9 mouse cellular contexts compared by ENCODE assay signal in the genomic region with DNA sequence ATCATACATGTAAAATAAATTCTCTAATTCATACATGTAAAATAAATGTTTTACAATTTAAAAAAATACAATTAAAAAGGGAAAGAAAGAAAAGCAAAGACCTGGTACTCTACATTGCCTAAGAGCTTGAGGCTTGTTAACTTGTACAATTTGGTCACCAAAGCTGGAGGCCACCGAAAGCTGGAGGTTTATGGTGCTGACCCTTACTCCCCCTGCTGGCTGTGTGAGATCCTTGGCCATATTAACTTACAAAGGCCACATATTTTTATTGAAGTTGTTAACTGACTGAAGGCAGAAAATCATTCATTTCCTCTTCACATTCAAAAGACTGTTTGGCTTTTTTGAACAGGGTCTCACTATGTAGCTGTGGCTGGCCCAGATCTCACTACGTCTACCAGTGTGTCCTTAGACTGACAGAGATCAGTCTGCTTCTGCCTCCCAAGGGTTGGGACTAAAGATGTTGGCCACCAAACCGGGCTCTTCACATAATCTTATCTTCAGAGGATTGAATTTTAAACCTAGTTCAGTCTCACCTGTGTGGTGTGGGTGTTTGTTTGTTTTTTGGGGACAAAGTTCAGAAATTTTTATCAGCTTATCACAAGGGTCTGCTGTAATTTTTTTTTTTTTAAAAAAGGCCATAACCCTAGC. TPM values are rescaled to one million over a fixed set of nuclear protein-coding genes. Genes with fewer than 3 reads are reported as not detected.
DNase-seq lines count a peak whose midpoint lies in the region; ATAC-seq and TF ChIP-seq lines count a peak whose summit lies in the region.
"Had no signal": no experiment of that assay in that cellular context is flagged by ENCODE, and none has a peak within 500 bp of the region (broad histone marks: within the 10 kb centered on the region; RNA-seq: fewer than 3 reads in every experiment).

No protein-coding gene starts in this region.

- H3K4me1 ChIP-seq in forebrain, embryonic 11.5 days (replicated peaks; ENCODE audit: control insufficient read depth, insufficient read depth, low read length) = no peaks in the 10 kb centered on the region
- H3K4me1 ChIP-seq in forebrain, embryonic 13.5 days = peaks cover 18% of the 10 kb centered on the region
- peaks cover 39% of the 10 kb centered on the region for H3K4me1 ChIP-seq in limb, embryonic 10.5 days
- H3K4me1 ChIP-seq in spleen, adult 2 months (ENCODE audit: control insufficient read depth, insufficient read depth, insufficient read length) = no peaks in the 10 kb centered on the region; the same call in 1 of the 2 replicates

- H3K9me3 ChIP-seq in forebrain, embryonic 11.5 days (ENCODE audit: control insufficient read depth, low read length) = no peaks in the 10 kb centered on the region
- no peaks in the 10 kb centered on the region for H3K9me3 ChIP-seq in forebrain, embryonic 13.5 days (replicated peaks)
- no peaks in the 10 kb centered on the region for H3K9me3 ChIP-seq in limb, embryonic 10.5 days (replicated peaks)
- H3K9me3 ChIP-seq: limb, embryonic 13.5 days had no signal

- no peak for ATAC-seq in forebrain, embryonic 11.5 days (replicated peaks; ENCODE audit: low FRiP score)
- ATAC-seq in forebrain, embryonic 13.5 days = no peak

- TF ChIP-seq POLR2A in spleen, adult 2 months (IDR thresholded peaks at IDR 0.05; ENCODE audit: low read depth, low read length) = no peak

- peak; percentile 38; the same call in 1 of the 2 replicates for TF ChIP-seq CTCF in spleen, adult 2 months (IDR thresholded peaks at IDR 0.05; ENCODE audit: extremely low read depth, insufficient read depth, insufficient read length, insufficient replicate concordance)

- no peak overlapping the region for H3K27ac ChIP-seq in forebrain, embryonic 11.5 days (ENCODE audit: low read depth, low read length)
- H3K27ac ChIP-seq in forebrain, embryonic 13.5 days = no peak overlapping the region
- H3K27ac ChIP-seq in limb, embryonic 10.5 days = no peak overlapping the region
- H3K27ac ChIP-seq in spleen, adult 2 months (ENCODE audit: insufficient read depth, low read length) = no peak overlapping the region

- no peak overlapping the region for H3K4me2 ChIP-seq in forebrain, embryonic 11.5 days (ENCODE audit: low read depth, low read length, severe bottlenecking)
- H3K4me2 ChIP-seq in forebrain, embryonic 13.5 days = no peak overlapping the region
- H3K4me2 ChIP-seq: limb, embryonic 13.5 days had no signal

- H3K9ac ChIP-seq in forebrain, embryonic 11.5 days (ENCODE audit: low read length) = no peak overlapping the region
- H3K9ac ChIP-seq in forebrain, embryonic 13.5 days = no peak overlapping the region
- H3K9ac ChIP-seq: limb, embryonic 13.5 days had no signal

- H3K4me3 ChIP-seq in forebrain, embryonic 11.5 days (ENCODE audit: low read depth, low read length) = no peak overlapping the region
- H3K4me3 ChIP-seq in forebrain, embryonic 13.5 days = no peak overlapping the region
- H3K4me3 ChIP-seq in limb, embryonic 10.5 days = no peak overlapping the region
- no peak overlapping the region for H3K4me3 ChIP-seq in spleen, adult 2 months (ENCODE audit: extremely low read depth, insufficient read depth, insufficient read length)
- H3K4me3 ChIP-seq: limb, embryonic 13.5 days had no signal

- DNase-seq in forebrain, embryonic 11.5 days (ENCODE audit: low spot score) = peak; percentile 68
- DNase-seq in 416B (ENCODE audit: low read depth) = peak; percentile 89
- DNase-seq in c-Kit-positive CD71-negative TER-119-negative erythroid progenitor cells, embryonic 14.5 days (ENCODE audit: low read depth) = peak; percentile 74
- peak; percentile 50 for DNase-seq in limb, embryonic 10.5 days (ENCODE audit: low spot score)
- DNase-seq in spleen, adult 2 months (ENCODE audit: low read depth in 1 of 2, low spot score in 2 of 2) = no peak
- no peak for DNase-seq in gastrocnemius, postnatal 25 days
- DNase-seq in adrenal gland, postnatal 25 days = no peak

- no peaks in the 10 kb centered on the region for H3K36me3 ChIP-seq in forebrain, embryonic 11.5 days (ENCODE audit: control insufficient read depth, insufficient read depth, low read length)
- no peaks in the 10 kb centered on the region for H3K36me3 ChIP-seq in forebrain, embryonic 13.5 days (ENCODE audit: poor library complexity, severe bottlenecking)
- peaks cover 9% of the 10 kb centered on the region; the same call in 1 of the 2 replicates for H3K36me3 ChIP-seq in limb, embryonic 10.5 days
- no peaks in the 10 kb centered on the region for H3K36me3 ChIP-seq in spleen, adult 2 months (ENCODE audit: control insufficient read depth, insufficient read depth, low read length)
- H3K36me3 ChIP-seq: limb, embryonic 13.5 days had no signal

- 79% methylated on average over 3 of the region's 3 CpGs for WGBS in forebrain, embryonic 11.5 days
- WGBS in forebrain, embryonic 13.5 days = 74% methylated on average over 3 of the region's 3 CpGs
- WGBS in limb, embryonic 10.5 days = 73% methylated on average over 3 of the region's 3 CpGs
- WGBS in spleen, adult 2 months = 56% methylated on average over 3 of the region's 3 CpGs

- H3K27me3 ChIP-seq in forebrain, embryonic 11.5 days (ENCODE audit: control insufficient read depth, insufficient read depth, low read length) = no peaks in the 10 kb centered on the region
- no peaks in the 10 kb centered on the region for H3K27me3 ChIP-seq in forebrain, embryonic 13.5 days
- H3K27me3 ChIP-seq in limb, embryonic 10.5 days (ENCODE audit: low read depth, poor library complexity, severe bottlenecking) = no peaks in the 10 kb centered on the region
- H3K27me3 ChIP-seq in spleen, adult 2 months (ENCODE audit: control insufficient read depth, insufficient read depth, low read length) = no peaks in the 10 kb centered on the region
- H3K27me3 ChIP-seq: limb, embryonic 13.5 days had no signal

RNA-seq across cellular contexts. Expression of gene Copz1, which starts 8.4 kb away (rescaled TPM):
- 265 TPM in 2 replicates for polyA plus RNA-seq in forebrain, embryonic 11.5 days (2014; fragmentation: Nextera tagmentation; extraction: Ambion mirVana)
- polyA plus RNA-seq in forebrain, embryonic 13.5 days (2015; fragmentation: Nextera tagmentation; extraction: Ambion mirVana) = 219 and 232 TPM in 2 replicates
- 305 and 309 TPM in 2 replicates for polyA plus RNA-seq in limb, embryonic 10.5 days (2016; fragmentation: Nextera tagmentation; extraction: Ambion mirVana)
- polyA plus RNA-seq in spleen, adult 2 months (2012; rRNA removed) = 43.2 and 46.8 TPM in 2 replicates
- 10 to 100 TPM; 31.4 to 32.3 TPM for total RNA-seq in gastrocnemius, postnatal 25 days (2021)
- 143 and 145 TPM in 2 replicates for total RNA-seq in adrenal gland, postnatal 25 days (2021)

RNA-seq across cellular contexts. Expression of gene Nfe2, which starts 22.7 kb away (rescaled TPM):
- polyA plus RNA-seq in forebrain, embryonic 11.5 days (2014; fragmentation: Nextera tagmentation; extraction: Ambion mirVana) = 6.6 and 7.6 TPM in 2 replicates
- polyA plus RNA-seq in forebrain, embryonic 13.5 days (2015; fragmentation: Nextera tagmentation; extraction: Ambion mirVana) = 0.57 and 1.6 TPM in 2 replicates
- polyA plus RNA-seq in limb, embryonic 10.5 days (2016; fragmentation: Nextera tagmentation; extraction: Ambion mirVana) = 5.9 and 6.1 TPM in 2 replicates
- 56.5 and 80.1 TPM in 2 replicates for polyA plus RNA-seq in spleen, adult 2 months (2012; rRNA removed)
- not detected for total RNA-seq in gastrocnemius, postnatal 25 days (2021)
- total RNA-seq in adrenal gland, postnatal 25 days (2021) = 0.58 TPM in 1 of 2 replicates, not detected in the other

RNA-seq across cellular contexts. Expression of gene Gpr84, which starts 29.5 kb away (rescaled TPM):
- not detected in 2 replicates for polyA plus RNA-seq in forebrain, embryonic 11.5 days (2014; fragmentation: Nextera tagmentation; extraction: Ambion mirVana)
- 0.30 and 0.41 TPM in 2 replicates for polyA plus RNA-seq in forebrain, embryonic 13.5 days (2015; fragmentation: Nextera tagmentation; extraction: Ambion mirVana)
- 0.28 and 0.30 TPM in 2 replicates for polyA plus RNA-seq in limb, embryonic 10.5 days (2016; fragmentation: Nextera tagmentation; extraction: Ambion mirVana)
- polyA plus RNA-seq in spleen, adult 2 months (2012; rRNA removed) = 0.33 and 0.49 TPM in 2 replicates
- not detected for total RNA-seq in gastrocnemius, postnatal 25 days (2021)
- not detected in 2 replicates for total RNA-seq in adrenal gland, postnatal 25 days (2021)

RNA-seq across cellular contexts. Expression of gene Hnrnpa1, which starts 40.7 kb away (rescaled TPM):
- polyA plus RNA-seq in forebrain, embryonic 11.5 days (2014; fragmentation: Nextera tagmentation; extraction: Ambion mirVana) = 1,395 and 1,473 TPM in 2 replicates
- 1,312 and 1,385 TPM in 2 replicates for polyA plus RNA-seq in forebrain, embryonic 13.5 days (2015; fragmentation: Nextera tagmentation; extraction: Ambion mirVana)
- 1,775 and 1,966 TPM in 2 replicates for polyA plus RNA-seq in limb, embryonic 10.5 days (2016; fragmentation: Nextera tagmentation; extraction: Ambion mirVana)
- 62.6 and 65.2 TPM in 2 replicates for polyA plus RNA-seq in spleen, adult 2 months (2012; rRNA removed)
- total RNA-seq in gastrocnemius, postnatal 25 days (2021) = 10 to 100 TPM; 82.8 to 89.0 TPM
- total RNA-seq in adrenal gland, postnatal 25 days (2021) = 210 and 212 TPM in 2 replicates

RNA-seq across cellular contexts. Expression of gene Cbx5, which starts 41.3 kb away (rescaled TPM):
- polyA plus RNA-seq in forebrain, embryonic 11.5 days (2014; fragmentation: Nextera tagmentation; extraction: Ambion mirVana) = 214 and 221 TPM in 2 replicates
- 161 and 174 TPM in 2 replicates for polyA plus RNA-seq in forebrain, embryonic 13.5 days (2015; fragmentation: Nextera tagmentation; extraction: Ambion mirVana)
- 191 and 215 TPM in 2 replicates for polyA plus RNA-seq in limb, embryonic 10.5 days (2016; fragmentation: Nextera tagmentation; extraction: Ambion mirVana)
- polyA plus RNA-seq in spleen, adult 2 months (2012; rRNA removed) = 6.4 and 6.8 TPM in 2 replicates
- 10 to 100 TPM; 29.0 to 29.6 TPM for total RNA-seq in gastrocnemius, postnatal 25 days (2021)
- 73.2 and 88.5 TPM in 2 replicates for total RNA-seq in adrenal gland, postnatal 25 days (2021)

Comparison
In these comparisons a context has a peak if more than half of its experiments do, and no peak if none do; other contexts are left out.
1. DNase-seq: peak in forebrain, embryonic 11.5 days (single experiment), 416B (single experiment), c-Kit-positive CD71-negative TER-119-negative erythroid progenitor cells, embryonic 14.5 days (single experiment) and limb, embryonic 10.5 days (single experiment); none in spleen, adult 2 months (0 of 2), gastrocnemius, postnatal 25 days (single experiment) and adrenal gland, postnatal 25 days (single experiment).